Mouse (Mus musculus) spleen, adult 2 months (tissue): ENCODE results near the gene Gm49380. TPM values are rescaled to one million over a fixed set of nuclear protein-coding genes. Genes with fewer than 3 reads are reported as not detected.

Experiments used
- DNase-seq, 2 experiments: peaks; one replicate each; pipeline versions ENCODE4 v3.0.0 to v3.0.0-alpha.2; 2012 to 2021; ENCODE audit warnings: low spot score in 2 of 2, low read depth in 1 of 2
- H3K27ac ChIP-seq: fragments of 200-500 bp; 2 replicates; pipeline ENCODE4 v1.5.1; 2012; ENCODE audit warnings: low read length, inconsistent platforms; ENCODE audit not compliant: insufficient read depth
- H3K27me3 ChIP-seq: fragments of 200-500 bp; 2 replicates; pipeline ENCODE4 v1.6.1; 2012; ENCODE audit warnings: mild to moderate bottlenecking, moderate library complexity, low read length, inconsistent platforms; ENCODE audit not compliant: control insufficient read depth, insufficient read depth
- H3K36me3 ChIP-seq: fragments of 200-500 bp; 2 replicates; pipeline ENCODE4 v1.6.1; 2012; ENCODE audit warnings: mild to moderate bottlenecking, low read length, inconsistent platforms; ENCODE audit not compliant: control insufficient read depth, insufficient read depth
- H3K4me1 ChIP-seq: fragments of 200-500 bp; 2 replicates; pipeline ENCODE4 v1.6.1; 2011; ENCODE audit warnings: inconsistent platforms; ENCODE audit not compliant: control insufficient read depth, insufficient read depth, insufficient read length
- H3K4me3 ChIP-seq: fragments of 200-500 bp; 2 replicates; pipeline ENCODE4 v1.5.1; 2011; ENCODE audit warnings: mild to moderate bottlenecking, inconsistent platforms; ENCODE audit not compliant: insufficient read depth, insufficient read length; ENCODE audit errors: extremely low read depth
- CTCF ChIP-seq: fragments of 200-500 bp; IDR thresholded peaks from 2 replicates; pipeline ENCODE4 v1.5.1; 2011; ENCODE audit warnings: mild to moderate bottlenecking, inconsistent platforms; ENCODE audit not compliant: insufficient read depth, insufficient read length, insufficient replicate concordance; ENCODE audit errors: extremely low read depth
- POLR2A ChIP-seq: fragments of 200-500 bp; IDR thresholded peaks from 2 replicates; pipeline ENCODE4 v1.6.1; 2011; ENCODE audit warnings: low read depth, low read length, inconsistent platforms
- WGBS: fragments of 180-500 bp; shearing (Covaris S2); methylation state at CpG from one replicate; pipeline ENCODE4 v1.1.7; 2018; 5-methylcytosine and 5-hydroxymethylcytosine counted together
- polyA plus RNA-seq: library from polyadenylated mRNA; depleted of rRNA; stranded (reverse); fragments of >200 nt; gene quantifications from 2 replicates; pipeline ENCODE4 v1.2.3, GENCODE M21; 2012

The Gm49380 gene
- polyA plus RNA-seq, 1 experiment = not detected

- no peak overlapping the region for H3K27ac ChIP-seq
- no peak for DNase-seq
- H3K36me3 ChIP-seq = no peaks in the 10 kb centered on the region; the same call in 1 of the 2 replicates
- no peak overlapping the region for H3K4me3 ChIP-seq
- 82% methylated on average over 10 of the region's 10 CpGs for WGBS
- TF ChIP-seq CTCF (no peak), POLR2A (no peak)
- H3K27me3 ChIP-seq = no peaks in the 10 kb centered on the region
- no peaks in the 10 kb centered on the region; the same call in 1 of the 2 replicates for H3K4me1 ChIP-seq
Measured at GRCm38 (mm10) chr9:44105781-44106180, 7.5 kb downstream of the Gm49380 start.

- no peaks in the 10 kb centered on the region; the same call in 1 of the 2 replicates for H3K36me3 ChIP-seq
- no peak overlapping the region for H3K4me3 ChIP-seq
- no peak for DNase-seq
- no peaks in the 10 kb centered on the region; the same call in 1 of the 2 replicates for H3K4me1 ChIP-seq
- no peaks in the 10 kb centered on the region for H3K27me3 ChIP-seq
- no peak overlapping the region for H3K27ac ChIP-seq
- TF ChIP-seq POLR2A (no peak), CTCF (no peak)
- WGBS = 91% methylated on average over 7 of the region's 7 CpGs
Measured at GRCm38 (mm10) chr9:44104881-44105280, 8.4 kb downstream of the Gm49380 start.

GRCm38 (mm10) chr9:44101490-44101889 is 11.8 kb downstream of the Gm49380 start, which contains the start of gene Mfrp:
Mfrp (plus strand) TSS chr9:44101729.
- 95% methylated on average over 9 of the region's 9 CpGs for WGBS
- no peak within 1 kb of the TSS for H3K4me3 ChIP-seq
- no peaks in the 10 kb centered on the region for H3K36me3 ChIP-seq

GRCm38 (mm10) chr9:44096536-44096935 is 16.8 kb downstream of the Gm49380 start:
- WGBS = 84% methylated on average over 9 of the region's 9 CpGs
- no peak overlapping the region for H3K27ac ChIP-seq

More at GRCm38 (mm10) chr9:44101490-44101889, 11.8 kb downstream of the Gm49380 start, which contains the start of gene Mfrp:
- H3K27me3 ChIP-seq = no peaks in the 10 kb centered on the region
- no peaks in the 10 kb centered on the region for H3K4me1 ChIP-seq
- no peak for DNase-seq
- H3K27ac ChIP-seq = no peak within 1 kb of the TSS
- no peak for TF ChIP-seq POLR2A
- no peak for TF ChIP-seq CTCF

GRCm38 (mm10) chr9:44095781-44096180 is 17.5 kb downstream of the Gm49380 start:
- H3K27me3 ChIP-seq = no peaks in the 10 kb centered on the region
- no peak for DNase-seq
- H3K4me1 ChIP-seq = peaks cover 8% of the 10 kb centered on the region; the same call in 1 of the 2 replicates
- TF ChIP-seq POLR2A (no peak), CTCF (no peak)
- H3K36me3 ChIP-seq = no peaks in the 10 kb centered on the region
- H3K27ac ChIP-seq = no peak overlapping the region
- H3K4me3 ChIP-seq = no peak overlapping the region
- WGBS = 81% methylated on average over 9 of the region's 9 CpGs

More at GRCm38 (mm10) chr9:44096536-44096935, 16.8 kb downstream of the Gm49380 start:
- Histone ChIP-seq H3K4me3 (no peak overlapping the region), H3K4me1 (peaks cover 8% of the 10 kb centered on the region; the same call in 1 of the 2 replicates), H3K27me3 (no peaks in the 10 kb centered on the region), H3K36me3 (no peaks in the 10 kb centered on the region)
- TF ChIP-seq CTCF (no peak), POLR2A (no peak)
- no peak for DNase-seq

GRCm38 (mm10) chr9:44094737-44095136 is 18.6 kb downstream of the Gm49380 start:
- H3K27ac ChIP-seq = no peak overlapping the region
- no peak overlapping the region for H3K4me3 ChIP-seq
- no peak for DNase-seq
- no peaks in the 10 kb centered on the region for H3K27me3 ChIP-seq
- no peaks in the 10 kb centered on the region for H3K36me3 ChIP-seq
- WGBS = 37% methylated on average over 3 of the region's 3 CpGs
- H3K4me1 ChIP-seq = peaks cover 8% of the 10 kb centered on the region; the same call in 1 of the 2 replicates
- no peak for TF ChIP-seq POLR2A
- TF ChIP-seq CTCF = no peak
